Mouse (Mus musculus) thymus, postnatal 10 days (tissue): Measurements from ENCODE around the gene D16Ertd472e.
"Not testable (repeated sequence)": the region's sequence is repeated elsewhere in the genome, so short reads cannot be mapped to it uniquely, and the experiment has no call there.

Source experiments
- DNase-seq, 2 experiments: peaks; one replicate each; pipeline ENCODE4 v3.0.0; 2021; ENCODE audit warnings: low spot score in 2 of 2

The D16Ertd472e gene

DNA sequence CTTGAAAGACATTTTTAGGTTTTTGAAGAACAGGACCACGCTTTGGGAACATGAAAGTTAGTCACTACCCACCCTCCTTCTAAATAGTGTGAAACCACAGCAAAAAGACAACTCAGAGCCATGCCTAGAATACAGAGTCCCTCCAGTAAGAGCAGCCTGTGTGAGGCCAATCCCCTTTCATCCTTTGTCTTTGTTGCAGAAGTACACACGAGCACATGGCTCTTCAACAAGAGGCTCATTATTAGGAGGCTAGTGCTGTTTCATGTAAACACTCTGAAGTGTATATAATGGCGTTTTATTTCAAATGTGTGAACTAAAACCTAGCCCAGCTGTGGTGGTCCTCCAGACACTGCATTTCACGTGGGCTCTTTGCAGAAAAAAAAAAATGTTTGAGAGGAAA, 3.5 kb downstream of the D16Ertd472e start:
- no peak for DNase-seq

- peak; percentile 34 to 42 for DNase-seq
These were observed 12.2 kb downstream of the D16Ertd472e start for GRCm38 (mm10) chr16:78564110-78564821.

- peak; percentile 61 to 64 for DNase-seq
These were observed 13.2 kb downstream of the D16Ertd472e start for GRCm38 (mm10) chr16:78563093-78563971.

- DNase-seq, result no peak
These were observed 15.9 kb downstream of the D16Ertd472e start for GRCm38 (mm10) chr16:78560627-78561026.

GRCm38 (mm10) chr16:78560063-78560462, 16.4 kb downstream of the D16Ertd472e start:
- peak; percentile 56 to 62 for DNase-seq

- DNase-seq, result peak in 1 of 2 experiments; percentile 37
These were observed 18.9 kb downstream of the D16Ertd472e start for GRCm38 (mm10) chr16:78557573-78557972.

DNA sequence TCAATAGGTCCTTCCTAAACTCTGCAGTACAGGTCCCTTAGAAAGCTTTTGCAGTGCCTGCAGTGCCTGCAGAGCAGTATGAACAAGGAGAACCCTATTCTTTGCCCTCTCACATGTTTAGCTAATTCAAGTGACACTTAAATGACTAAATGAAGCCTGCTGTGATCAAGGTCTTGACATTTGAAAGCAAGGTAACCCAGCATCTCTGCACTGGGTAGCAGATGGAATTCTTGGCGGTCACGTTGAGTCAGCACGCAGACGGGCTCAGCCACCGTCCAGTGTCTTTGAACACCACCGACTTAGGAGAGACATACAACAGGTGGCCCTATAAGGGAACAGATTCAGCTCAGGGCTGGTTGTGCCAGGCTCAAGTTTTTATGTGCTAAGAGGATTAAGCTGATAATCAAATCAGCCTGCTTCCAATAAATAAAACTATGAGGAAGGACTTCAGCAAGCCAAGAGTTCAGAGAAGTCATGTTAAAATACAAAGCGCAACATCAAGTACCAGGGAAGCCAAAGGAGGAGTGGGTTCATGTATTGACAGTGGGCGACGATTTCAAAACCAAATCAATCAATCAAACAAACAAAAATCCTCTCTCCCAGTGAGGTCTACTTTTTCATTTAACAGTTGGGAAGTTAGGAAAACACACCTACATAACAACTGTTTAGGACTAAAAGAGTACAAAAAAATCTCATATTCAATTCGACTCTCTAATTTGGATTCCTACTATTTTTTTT, 21.4 kb downstream of the D16Ertd472e start:
- no peak for DNase-seq

GRCm38 (mm10) chr16:78547367-78547766, 29.1 kb downstream of the D16Ertd472e start:
- DNase-seq, result no peak

- peak in 1 of 2 experiments; percentile 39 for DNase-seq
These were observed 30.0 kb downstream of the D16Ertd472e start for GRCm38 (mm10) chr16:78546529-78546928.

- peak in 1 of 2 experiments; percentile 53 for DNase-seq
These were observed 35.9 kb downstream of the D16Ertd472e start for GRCm38 (mm10) chr16:78540376-78541246.

DNA sequence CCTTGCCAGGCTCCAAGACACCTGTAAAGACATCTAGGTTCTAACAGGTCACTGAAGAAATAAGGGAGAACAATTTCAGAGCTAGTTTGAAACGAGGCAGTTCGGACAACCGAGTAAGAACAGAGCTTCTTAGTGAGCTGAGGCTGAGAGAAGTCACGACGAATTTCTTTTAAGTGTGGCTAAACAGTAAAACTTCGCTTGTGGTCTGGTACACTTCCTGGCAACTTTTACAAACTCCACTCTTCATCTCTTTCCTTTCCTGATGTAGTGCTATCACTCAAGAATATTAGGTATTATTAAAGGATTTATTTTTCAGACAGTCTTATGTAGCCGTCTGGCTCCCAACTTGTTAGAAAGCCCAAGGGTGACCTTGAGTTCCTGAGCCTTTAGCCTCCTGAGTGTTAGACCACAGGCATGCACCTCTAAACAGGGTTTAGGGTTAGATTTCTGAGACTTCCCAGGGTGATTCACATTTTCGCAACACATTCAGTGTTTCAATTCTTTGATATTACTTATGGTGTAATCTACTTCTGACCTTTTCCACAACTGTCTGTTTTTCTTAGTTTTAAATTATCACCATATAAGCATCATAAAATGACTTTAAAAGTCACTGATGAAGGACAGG, 38.6 kb downstream of the D16Ertd472e start:
- no peak for DNase-seq

- no peak for DNase-seq
These were observed 39.2 kb downstream of the D16Ertd472e start for GRCm38 (mm10) chr16:78537322-78537721.

DNA sequence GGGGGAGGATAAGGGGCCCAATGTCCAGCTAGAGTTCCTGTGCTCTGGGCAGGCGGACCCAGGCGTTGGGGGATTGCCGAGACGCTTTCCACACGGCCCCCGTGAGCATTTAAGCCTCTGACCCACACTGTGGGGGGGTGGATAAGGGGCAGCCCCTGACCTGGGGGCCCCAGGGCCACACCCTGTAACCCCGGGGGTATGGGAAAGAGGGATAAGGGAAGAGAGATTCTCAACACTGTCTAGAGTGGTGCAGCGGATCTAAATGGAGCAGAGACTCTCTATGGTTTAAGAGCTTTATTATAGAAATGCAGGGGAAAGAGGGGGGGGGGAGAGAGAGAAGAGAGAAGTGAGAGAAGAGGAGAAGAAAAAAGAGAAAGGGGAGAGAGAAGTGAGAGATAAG, 42.0 kb downstream of the D16Ertd472e start:
- DNase-seq, result no peak

- peak in 1 of 2 experiments; percentile 39 for DNase-seq
These were observed 44.4 kb downstream of the D16Ertd472e start for GRCm38 (mm10) chr16:78531957-78532605.

DNA sequence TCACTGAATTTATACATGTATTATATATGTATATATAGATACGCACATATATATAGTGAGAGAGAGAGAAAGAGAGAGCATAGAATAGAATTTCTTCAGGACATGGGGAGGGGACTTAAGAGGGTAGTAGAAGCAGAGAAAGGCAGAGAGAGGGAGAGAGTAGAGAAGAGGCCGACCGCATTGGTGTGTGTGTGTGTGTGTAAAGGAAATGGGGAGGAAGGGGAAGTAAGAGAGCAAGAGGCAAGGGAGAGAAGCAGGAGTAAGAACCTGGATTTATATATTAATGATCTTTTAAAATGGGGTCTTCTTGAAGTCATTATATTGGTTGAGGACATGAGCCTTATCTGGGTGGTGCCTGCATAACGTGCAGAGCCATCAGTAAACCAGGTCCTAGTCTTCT, 53.5 kb downstream of the D16Ertd472e start:
- no peak for DNase-seq

DNA sequence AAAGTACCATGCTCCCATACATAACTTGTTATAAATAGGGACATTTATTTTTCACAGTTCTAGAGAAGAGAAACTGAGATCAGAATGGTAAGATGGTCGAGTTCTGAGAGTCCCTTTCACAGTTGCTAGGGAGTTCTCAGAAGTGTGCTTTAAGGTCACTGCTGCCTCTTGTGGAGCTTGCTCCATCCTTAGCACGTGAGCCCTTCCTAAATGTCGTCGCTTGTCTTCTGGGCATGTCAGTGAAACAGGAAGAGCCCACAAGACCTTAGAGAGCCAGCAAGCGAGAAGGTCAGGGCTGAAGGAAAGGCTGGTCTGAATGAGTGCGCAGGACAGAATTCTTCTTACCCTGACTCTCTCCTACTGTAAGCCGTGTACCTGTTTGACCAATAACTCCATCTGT, 57.8 kb downstream of the D16Ertd472e start:
- no peak for DNase-seq

DNA sequence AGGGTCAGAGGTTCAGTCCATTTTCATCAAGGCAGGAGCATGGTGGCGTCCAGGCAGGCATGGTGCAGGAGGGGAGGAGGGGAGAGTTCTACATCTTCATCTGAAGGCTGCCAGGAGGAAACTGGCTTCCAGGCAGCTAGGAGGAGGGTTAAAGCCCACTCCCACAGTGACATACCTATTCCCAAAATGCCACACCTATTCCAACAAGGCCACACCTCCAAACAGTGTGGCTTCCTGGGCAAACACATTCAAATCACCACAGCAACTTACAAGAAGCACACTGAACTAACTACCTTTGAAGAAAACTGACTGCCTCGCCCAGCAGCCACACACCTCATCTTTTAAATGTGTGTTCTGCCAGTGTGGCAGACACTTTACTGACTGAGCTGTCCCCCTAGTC, 59.3 kb downstream of the D16Ertd472e start:
- no peak for DNase-seq

DNA sequence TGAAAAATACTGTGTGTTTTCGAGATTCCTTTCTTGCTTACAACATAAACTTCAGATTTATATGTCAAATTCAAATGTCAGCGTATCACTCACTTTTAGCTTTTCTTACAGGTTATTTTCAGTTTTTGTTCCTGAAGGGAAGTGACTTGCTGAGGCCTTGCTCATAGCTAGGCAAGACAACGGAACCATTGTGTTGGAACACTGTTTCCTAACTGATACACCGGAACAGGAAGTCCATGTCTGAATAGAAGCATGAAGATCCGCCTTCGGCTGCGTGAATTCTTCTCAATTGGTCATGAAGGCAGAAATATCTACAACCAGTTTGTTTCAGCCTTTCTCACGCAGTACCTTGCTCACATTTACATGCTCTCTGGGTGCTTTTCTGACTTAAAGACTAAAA, 65.0 kb downstream of the D16Ertd472e start:
- no peak for DNase-seq

GRCm38 (mm10) chr16:78502492-78502891, 74.0 kb downstream of the D16Ertd472e start:
- no peak for DNase-seq

- not testable (repeated sequence) for DNase-seq
These were observed 83.8 kb downstream of the D16Ertd472e start for GRCm38 (mm10) chr16:78492696-78493095.
